ENCODE assay signal across 10 mouse cellular contexts in genomic region chr9:40469403-40470137, GRCm38 (mm10).
DNase-seq lines count a peak whose midpoint lies in the region; ATAC-seq and TF ChIP-seq lines count a peak whose summit lies in the region.
"Had no signal": no experiment of that assay in that cellular context is flagged by ENCODE, and none has a peak within 500 bp of the region (broad histone marks: within the 10 kb centered on the region; RNA-seq: fewer than 3 reads in every experiment).

No protein-coding gene starts in this region.

- no peak for TF ChIP-seq CTCF in forebrain, postnatal 0 days (IDR thresholded peaks at IDR 0.05; ENCODE audit: low read depth)

- H3K27ac ChIP-seq in forebrain, embryonic 13.5 days: peak overlapping the region; percentile 27; the same call in 1 of the 2 replicates
- no peak overlapping the region for H3K27ac ChIP-seq in forebrain, embryonic 12.5 days
- 0 out of 2 replicates have a peak overlapping the region, but pooled peaks have one; percentile 12 for H3K27ac ChIP-seq in heart, embryonic 16.5 days (ENCODE audit: low read length)
- no peak overlapping the region for H3K27ac ChIP-seq in midbrain, embryonic 11.5 days (ENCODE audit: low read depth, low read length)
- no peak overlapping the region for H3K27ac ChIP-seq in midbrain, embryonic 14.5 days (replicated peaks; ENCODE audit: low read depth, low read length)
- H3K27ac ChIP-seq in forebrain, postnatal 0 days (ENCODE audit: low read depth, low read length): no peak overlapping the region
- H3K27ac ChIP-seq: lung, embryonic 15.5 days had no signal

- 0 out of 2 replicates have a peak, but pooled peaks cover 5% of the 10 kb centered on the region for H3K4me1 ChIP-seq in forebrain, embryonic 13.5 days
- H3K4me1 ChIP-seq in forebrain, embryonic 12.5 days: no peaks in the 10 kb centered on the region
- H3K4me1 ChIP-seq in heart, embryonic 16.5 days (ENCODE audit: control insufficient read depth, insufficient read depth, low read length): peaks cover 6% of the 10 kb centered on the region; the same call in 1 of the 2 replicates
- no peaks in the 10 kb centered on the region for H3K4me1 ChIP-seq in midbrain, embryonic 11.5 days (ENCODE audit: control insufficient read depth, insufficient read depth, low read length)
- no peaks in the 10 kb centered on the region for H3K4me1 ChIP-seq in midbrain, embryonic 14.5 days (ENCODE audit: control insufficient read depth, insufficient read depth, low read length)
- H3K4me1 ChIP-seq in forebrain, postnatal 0 days (ENCODE audit: insufficient read depth): 0 out of 2 replicates have a peak, but pooled peaks cover 4% of the 10 kb centered on the region

- intact Hi-C loops in heart, postnatal 36 days (cut with DNase I): no loop called here

- H3K9ac ChIP-seq in forebrain, embryonic 13.5 days: no peak overlapping the region
- no peak overlapping the region for H3K9ac ChIP-seq in forebrain, embryonic 12.5 days
- no peak overlapping the region for H3K9ac ChIP-seq in heart, embryonic 16.5 days (ENCODE audit: low read length)
- no peak overlapping the region for H3K9ac ChIP-seq in midbrain, embryonic 11.5 days (ENCODE audit: low read length)
- H3K9ac ChIP-seq in midbrain, embryonic 14.5 days (replicated peaks; ENCODE audit: low read length): no peak overlapping the region
- H3K9ac ChIP-seq in forebrain, postnatal 0 days: no peak overlapping the region
- H3K9ac ChIP-seq: lung, embryonic 15.5 days had no signal

- no peaks in the 10 kb centered on the region for H3K9me3 ChIP-seq in forebrain, embryonic 13.5 days (replicated peaks)
- no peaks in the 10 kb centered on the region for H3K9me3 ChIP-seq in forebrain, embryonic 12.5 days
- no peaks in the 10 kb centered on the region for H3K9me3 ChIP-seq in heart, embryonic 16.5 days (replicated peaks; ENCODE audit: control insufficient read depth, low read length)
- no peaks in the 10 kb centered on the region for H3K9me3 ChIP-seq in midbrain, embryonic 11.5 days (ENCODE audit: control insufficient read depth, low read length)
- H3K9me3 ChIP-seq in midbrain, embryonic 14.5 days (ENCODE audit: control insufficient read depth, low read length): no peaks in the 10 kb centered on the region
- H3K9me3 ChIP-seq in forebrain, postnatal 0 days (ENCODE audit: low read length): no peaks in the 10 kb centered on the region
- H3K9me3 ChIP-seq: lung, embryonic 15.5 days had no signal

- no peak; the same call in 1 of the 2 replicates for ATAC-seq in forebrain, embryonic 13.5 days
- ATAC-seq in forebrain, embryonic 12.5 days (ENCODE audit: low FRiP score): no peak
- ATAC-seq in heart, embryonic 16.5 days (replicated peaks; ENCODE audit: extremely low read depth, insufficient read depth, low FRiP score): peak; percentile 69
- no peak for ATAC-seq in midbrain, embryonic 11.5 days (ENCODE audit: low FRiP score)
- ATAC-seq in midbrain, embryonic 14.5 days (ENCODE audit: low FRiP score, low TSS enrichment): no peak
- peak; percentile 36; the same call in 1 of the 2 replicates for ATAC-seq in forebrain, postnatal 0 days

- H3K27me3 ChIP-seq in forebrain, embryonic 13.5 days: no peaks in the 10 kb centered on the region
- H3K27me3 ChIP-seq in forebrain, embryonic 12.5 days: 0 out of 2 replicates have a peak, but pooled peaks cover 3% of the 10 kb centered on the region
- no peaks in the 10 kb centered on the region for H3K27me3 ChIP-seq in heart, embryonic 16.5 days (ENCODE audit: control insufficient read depth, insufficient read depth, low read length)
- H3K27me3 ChIP-seq in midbrain, embryonic 11.5 days (ENCODE audit: control insufficient read depth, insufficient read depth, low read length): no peaks in the 10 kb centered on the region
- H3K27me3 ChIP-seq in midbrain, embryonic 14.5 days (ENCODE audit: control insufficient read depth, insufficient read depth, low read length): no peaks in the 10 kb centered on the region
- no peaks in the 10 kb centered on the region for H3K27me3 ChIP-seq in forebrain, postnatal 0 days (ENCODE audit: insufficient read depth, low read length)
- H3K27me3 ChIP-seq: lung, embryonic 15.5 days had no signal

- H3K4me2 ChIP-seq in forebrain, embryonic 13.5 days: no peak overlapping the region
- H3K4me2 ChIP-seq in forebrain, embryonic 12.5 days: no peak overlapping the region
- peak overlapping the region; percentile 27 for H3K4me2 ChIP-seq in heart, embryonic 16.5 days (ENCODE audit: low read depth, low read length)
- no peak overlapping the region for H3K4me2 ChIP-seq in midbrain, embryonic 11.5 days
- H3K4me2 ChIP-seq in midbrain, embryonic 14.5 days (ENCODE audit: low read length): no peak overlapping the region
- no peak overlapping the region for H3K4me2 ChIP-seq in forebrain, postnatal 0 days (ENCODE audit: low read depth)
- H3K4me2 ChIP-seq: lung, embryonic 15.5 days had no signal

- no peak overlapping the region for H3K4me3 ChIP-seq in forebrain, embryonic 13.5 days
- H3K4me3 ChIP-seq in forebrain, embryonic 12.5 days (replicated peaks): no peak overlapping the region
- no peak overlapping the region for H3K4me3 ChIP-seq in heart, embryonic 16.5 days (ENCODE audit: low read length)
- no peak overlapping the region for H3K4me3 ChIP-seq in midbrain, embryonic 11.5 days (ENCODE audit: low read depth, low read length)
- H3K4me3 ChIP-seq in midbrain, embryonic 14.5 days (replicated peaks; ENCODE audit: low read depth, low read length): no peak overlapping the region
- H3K4me3 ChIP-seq in forebrain, postnatal 0 days (ENCODE audit: low read depth, low read length): no peak overlapping the region
- H3K4me3 ChIP-seq: lung, embryonic 15.5 days had no signal

- 66% methylated on average over 15 of the region's 15 CpGs for WGBS in forebrain, embryonic 13.5 days
- 76% methylated on average over 15 of the region's 15 CpGs for WGBS in forebrain, embryonic 12.5 days
- 29% methylated on average over 15 of the region's 15 CpGs for WGBS in heart, embryonic 16.5 days
- 77% methylated on average over 15 of the region's 15 CpGs for WGBS in midbrain, embryonic 11.5 days
- 70% methylated on average over 15 of the region's 15 CpGs for WGBS in midbrain, embryonic 14.5 days
- WGBS in forebrain, postnatal 0 days: 63% methylated on average over 15 of the region's 15 CpGs

- DNase-seq in heart, postnatal 36 days: no peak
- DNase-seq in midbrain, embryonic 11.5 days (ENCODE audit: low spot score, missing footprints): peak; percentile 75
- no peak for DNase-seq in midbrain, embryonic 14.5 days
- DNase-seq in forebrain, postnatal 0 days: no peak
- DNase-seq in adrenal gland, adult 2 months: no peak
- DNase-seq: cerebellum, adult 8-10 months had no signal

- H3K36me3 ChIP-seq in forebrain, embryonic 13.5 days (ENCODE audit: poor library complexity, severe bottlenecking): no peaks in the 10 kb centered on the region
- H3K36me3 ChIP-seq in forebrain, embryonic 12.5 days (replicated peaks): no peaks in the 10 kb centered on the region
- no peaks in the 10 kb centered on the region for H3K36me3 ChIP-seq in heart, embryonic 16.5 days (ENCODE audit: control insufficient read depth, insufficient read depth)
- no peaks in the 10 kb centered on the region for H3K36me3 ChIP-seq in midbrain, embryonic 11.5 days (ENCODE audit: control insufficient read depth, insufficient read depth, low read length)
- no peaks in the 10 kb centered on the region for H3K36me3 ChIP-seq in midbrain, embryonic 14.5 days (ENCODE audit: control insufficient read depth, insufficient read depth, low read length)
- H3K36me3 ChIP-seq in forebrain, postnatal 0 days (ENCODE audit: insufficient read depth): no peaks in the 10 kb centered on the region
- H3K36me3 ChIP-seq: lung, embryonic 15.5 days had no signal

Comparison
In these comparisons a context has a peak if more than half of its experiments do, and no peak if none do; other contexts are left out.
1. ATAC-seq: peak in heart, embryonic 16.5 days (single experiment) and forebrain, postnatal 0 days (single experiment); none in forebrain, embryonic 13.5 days (single experiment), forebrain, embryonic 12.5 days (single experiment), midbrain, embryonic 11.5 days (single experiment) and midbrain, embryonic 14.5 days (single experiment).
2. H3K27ac ChIP-seq: peak in forebrain, embryonic 13.5 days (single experiment) and heart, embryonic 16.5 days (single experiment); none in forebrain, embryonic 12.5 days (single experiment), midbrain, embryonic 11.5 days (single experiment), midbrain, embryonic 14.5 days (single experiment) and forebrain, postnatal 0 days (single experiment).